Mouse (Mus musculus) hindbrain, postnatal 0 days (tissue): ENCODE measurements at regions not wholly inside any gene's neighbourhood (a gene's known extent, or its start where the extent isn't known, plus 50 kb on each side); places are given as distances from the start of the nearest gene placed in this dataset.
A peak's percentile ranks its signal among the peaks of the same experiment; 100 is the strongest.

ENCODE experiments used
- ATAC-seq: fragments of 200-750 bp; cut with Nextera tagmentation; 2 replicates; pipeline ENCODE4 v1.8.0; 2017; ENCODE audit warnings: mild to moderate bottlenecking, moderate TSS enrichment, moderate library complexity
- DNase-seq: peaks from one replicate; pipeline ENCODE4 v3.0.0-alpha.2; 2015; ENCODE audit warnings: low spot score
- H3K27ac ChIP-seq: fragments of 300-500 bp; sonication (generic); 2 replicates; pipeline ENCODE4 v1.5.1; 2014; ENCODE audit warnings: mild to moderate bottlenecking
- H3K27me3 ChIP-seq: fragments of 300-500 bp; sonication (generic); 2 replicates; pipeline ENCODE4 v1.6.1; 2014; ENCODE audit warnings: low read length, mixed read lengths; ENCODE audit not compliant: insufficient read depth
- H3K36me3 ChIP-seq: fragments of 300-500 bp; sonication (generic); 2 replicates; pipeline ENCODE4 v1.6.1; 2014; ENCODE audit warnings: low read length, mixed read lengths; ENCODE audit not compliant: insufficient read depth
- H3K4me1 ChIP-seq: fragments of 300-500 bp; sonication (generic); 2 replicates; pipeline ENCODE4 v1.6.1; 2014; ENCODE audit warnings: antibody characterized with exemption, low read length, mixed read lengths; ENCODE audit not compliant: insufficient read depth
- H3K4me2 ChIP-seq: fragments of 300-500 bp; sonication (generic); 2 replicates; pipeline ENCODE4 v1.6.1; 2014; ENCODE audit warnings: low read depth, mild to moderate bottlenecking, low read length, moderate library complexity, mixed read lengths
- H3K4me3 ChIP-seq: fragments of 300-500 bp; sonication (generic); 2 replicates; pipeline ENCODE4 v1.5.1; 2014; ENCODE audit warnings: low read length
- H3K9ac ChIP-seq: fragments of 300-500 bp; sonication (generic); replicated peaks from 2 replicates; pipeline ENCODE4 v1.6.1; 2014; ENCODE audit warnings: mild to moderate bottlenecking, low read length, moderate library complexity, mixed read lengths
- H3K9me3 ChIP-seq: fragments of 300-500 bp; sonication (generic); 2 replicates; pipeline ENCODE4 v1.6.1; 2016; ENCODE audit warnings: low read length, mixed read lengths
- CTCF ChIP-seq: IDR thresholded peaks from 2 replicates; pipeline ENCODE4 v1.5.1; 2016; ENCODE audit warnings: antibody characterized with exemption, control low read depth, low read depth
- WGBS: fragments of 180-500 bp; shearing (Covaris S2); extraction: QIAGEN DNeasy Blood & Tissue Kit; methylation state at CpG from one replicate; pipeline ENCODE4 v1.1.7; 2014; 5-methylcytosine and 5-hydroxymethylcytosine counted together

DNA sequence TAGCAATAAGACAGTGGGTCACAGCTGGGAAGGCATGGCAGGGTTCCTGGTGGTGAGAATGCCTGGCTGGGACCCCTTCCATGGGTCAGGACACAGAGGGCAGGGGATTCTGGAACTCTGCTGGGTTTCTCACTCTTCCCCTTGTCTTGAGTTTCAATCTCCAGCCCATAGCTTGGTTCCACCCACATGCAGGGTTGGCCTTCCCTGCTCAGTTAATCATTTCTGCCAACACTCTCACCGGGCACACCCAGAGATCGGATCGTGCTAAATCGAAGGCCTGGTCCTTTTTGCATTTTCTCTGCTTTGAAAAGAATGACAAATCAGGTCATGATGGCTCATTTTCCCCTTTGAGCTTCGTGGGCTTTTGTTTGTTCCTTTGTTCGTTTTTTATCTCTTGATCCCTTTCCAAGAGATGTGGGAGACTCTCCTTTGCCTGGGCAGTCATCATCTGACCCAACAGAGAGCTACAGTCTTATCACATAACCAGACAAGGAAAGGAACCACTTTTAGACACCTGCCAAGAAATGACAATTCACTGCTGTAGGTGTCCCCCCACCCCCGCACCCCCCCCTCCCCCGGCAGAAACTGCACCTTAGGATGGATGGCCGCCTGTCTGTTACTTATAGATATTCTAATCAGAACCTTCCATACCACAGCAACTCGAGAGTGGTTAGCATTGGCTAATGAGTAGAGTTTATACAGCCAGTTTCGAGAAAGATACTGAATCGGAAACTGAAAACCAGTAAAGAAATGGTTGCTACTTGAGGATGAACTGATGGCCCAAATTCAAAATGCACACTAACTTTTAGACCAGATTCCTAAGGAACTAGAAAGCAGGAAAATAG, 90.4 kb upstream of the Tspan5 start:
- Histone ChIP-seq H3K4me2 (no peak overlapping the region), H3K4me1 (no peaks in the 10 kb centered on the region), H3K27me3 (no peaks in the 10 kb centered on the region), H3K4me3 (no peak overlapping the region), H3K27ac (no peak overlapping the region), H3K36me3 (no peaks in the 10 kb centered on the region), H3K9ac (no peak overlapping the region), H3K9me3 (no peaks in the 10 kb centered on the region)
- 78% methylated on average over 12 of the region's 12 CpGs for WGBS
- TF ChIP-seq CTCF, result no peak
- DNase-seq (no peak), ATAC-seq (no peak)

DNA sequence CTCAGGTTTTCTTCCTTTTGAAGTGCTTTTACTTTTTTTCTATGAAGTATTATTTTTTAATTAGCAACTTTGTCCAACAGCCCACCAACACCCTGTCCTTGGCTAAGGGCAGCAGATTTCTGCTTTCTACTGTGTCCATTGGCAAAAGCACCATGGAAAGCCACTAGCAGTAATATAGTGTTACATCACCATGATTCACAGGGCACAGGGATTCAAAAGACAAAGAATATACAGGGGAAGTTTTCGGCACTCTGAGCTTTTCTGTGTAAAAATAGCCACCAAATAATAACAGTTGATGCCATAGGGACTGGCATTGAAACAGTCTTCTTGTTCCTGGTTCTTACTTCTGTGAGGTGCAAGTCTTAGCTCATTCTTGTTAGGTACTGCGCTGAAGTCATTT, 89.8 kb upstream of the Tspan5 start:
- WGBS, result 92% methylated on average over 2 of the region's 2 CpGs
- DNase-seq, result no peak

DNA sequence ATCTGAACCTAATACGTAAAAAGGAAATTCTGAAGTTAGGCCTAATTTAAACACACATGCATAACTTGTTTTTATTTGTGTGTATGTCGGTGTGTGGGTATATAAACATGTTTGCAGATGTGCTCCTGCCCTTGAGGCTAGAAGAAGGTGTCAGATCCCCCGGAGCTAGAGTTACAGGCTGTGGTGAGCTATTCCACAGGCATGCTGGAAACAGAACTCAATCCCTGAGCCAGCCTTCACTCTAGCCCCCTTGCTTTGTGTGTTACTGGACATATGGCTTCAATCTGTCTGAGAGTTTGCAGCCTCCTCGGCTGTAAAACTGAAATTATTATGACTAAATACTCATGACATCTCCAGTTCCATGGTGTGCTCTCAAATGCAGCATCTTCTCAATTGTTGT, 89.3 kb upstream of the Tspan5 start:
- Histone ChIP-seq H3K9ac (no peak overlapping the region), H3K4me2 (no peak overlapping the region), H3K27ac (no peak overlapping the region), H3K27me3 (no peaks in the 10 kb centered on the region), H3K9me3 (no peaks in the 10 kb centered on the region), H3K36me3 (no peaks in the 10 kb centered on the region), H3K4me1 (no peaks in the 10 kb centered on the region), H3K4me3 (no peak overlapping the region)
- no peak for TF ChIP-seq CTCF
- ATAC-seq (no peak), DNase-seq (no peak)
- 85% methylated on average over 4 of the region's 4 CpGs for WGBS

More for the DNA sequence above, 89.8 kb upstream of the Tspan5 start:
- Histone ChIP-seq H3K27ac (no peak overlapping the region), H3K4me3 (no peak overlapping the region), H3K4me1 (no peaks in the 10 kb centered on the region), H3K36me3 (no peaks in the 10 kb centered on the region), H3K9me3 (no peaks in the 10 kb centered on the region), H3K4me2 (no peak overlapping the region), H3K27me3 (no peaks in the 10 kb centered on the region), H3K9ac (no peak overlapping the region)
- no peak for ATAC-seq
- no peak for TF ChIP-seq CTCF

DNA sequence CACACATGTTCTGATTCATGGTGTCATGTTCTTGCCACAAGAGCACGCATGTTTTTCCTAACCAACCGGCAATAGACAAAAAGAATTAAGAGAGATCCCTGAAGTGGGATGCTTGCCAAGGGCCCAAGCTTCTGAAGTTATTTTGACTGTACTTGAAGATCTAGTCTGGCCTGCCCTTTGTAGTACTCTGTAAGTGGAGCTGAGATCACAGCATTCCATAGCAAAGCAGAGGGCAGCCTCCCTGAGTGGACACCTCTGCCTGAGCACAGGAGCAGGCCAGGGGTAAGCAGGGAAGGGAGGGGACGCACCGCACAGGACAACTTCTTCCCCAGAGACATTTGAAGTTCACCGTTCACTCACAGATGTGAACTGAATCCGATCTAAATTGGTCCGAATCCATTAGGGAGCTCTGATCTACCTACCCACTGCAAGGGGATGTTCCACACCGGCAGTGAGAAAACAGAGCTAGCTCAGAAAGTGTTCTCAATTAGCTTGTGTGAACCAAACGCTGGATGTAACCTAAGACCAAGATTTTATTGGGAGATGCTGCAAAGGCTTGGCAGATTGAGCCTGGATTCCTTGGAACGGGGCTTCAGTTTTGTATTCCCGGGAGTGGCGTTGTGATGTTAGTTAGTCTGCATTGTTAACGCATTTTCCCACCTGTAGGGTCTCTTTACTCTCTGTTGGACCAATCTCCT, 88.3 kb upstream of the Tspan5 start:
- Histone ChIP-seq H3K4me3 (no peak overlapping the region), H3K36me3 (no peaks in the 10 kb centered on the region), H3K9ac (no peak overlapping the region), H3K4me2 (no peak overlapping the region), H3K9me3 (no peaks in the 10 kb centered on the region), H3K4me1 (no peaks in the 10 kb centered on the region), H3K27ac (no peak overlapping the region), H3K27me3 (no peaks in the 10 kb centered on the region)
- DNase-seq, result no peak
- ATAC-seq, result no peak
- TF ChIP-seq CTCF, result no peak
- WGBS, result 89% methylated on average over 13 of the region's 13 CpGs

DNA sequence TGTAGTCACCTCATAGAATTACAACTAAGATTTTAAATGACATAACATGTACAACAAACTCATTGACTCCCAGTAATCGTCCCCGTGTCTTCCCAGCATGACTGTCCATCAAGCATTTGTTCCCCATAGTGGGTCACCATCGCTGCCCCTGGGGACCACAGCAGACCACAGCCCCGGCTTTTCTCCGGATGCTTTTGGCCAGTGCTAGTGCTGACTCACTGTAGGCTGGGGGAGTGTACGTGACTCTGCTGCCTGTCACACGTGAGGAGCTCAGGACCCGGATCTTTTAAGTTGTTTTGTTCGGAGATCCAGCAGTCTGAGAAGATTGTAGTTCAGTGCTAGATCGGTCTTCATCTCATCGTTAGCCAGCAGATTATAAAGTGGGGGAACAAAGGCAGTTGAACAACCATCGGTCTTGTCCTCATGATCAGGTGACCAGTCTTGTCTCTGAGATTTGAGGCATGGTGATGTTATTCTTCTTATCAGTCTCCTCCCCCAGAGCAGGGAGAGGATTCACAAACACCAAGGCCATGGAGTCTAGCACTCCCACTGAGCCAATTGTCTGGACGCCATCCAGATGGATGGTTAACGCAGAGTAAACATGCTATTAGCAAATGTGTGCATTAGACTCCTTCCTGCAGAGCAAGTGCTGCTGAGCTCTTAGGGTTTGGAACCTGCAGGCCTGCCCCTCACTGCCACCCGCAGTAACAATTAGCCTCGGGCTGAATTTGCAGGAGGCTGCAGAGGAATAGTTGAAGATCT, 87.2 kb upstream of the Tspan5 start:
- ATAC-seq, result 0 out of 2 replicates have a peak, but pooled peaks have one; percentile 27
- Histone ChIP-seq H3K9me3 (no peaks in the 10 kb centered on the region), H3K4me2 (no peak overlapping the region), H3K27ac (no peak overlapping the region), H3K4me3 (no peak overlapping the region), H3K36me3 (no peaks in the 10 kb centered on the region), H3K4me1 (no peaks in the 10 kb centered on the region), H3K9ac (no peak overlapping the region), H3K27me3 (no peaks in the 10 kb centered on the region)
- no peak for TF ChIP-seq CTCF
- WGBS, result 60% methylated on average over 16 of the region's 16 CpGs
- peak; percentile 47 for DNase-seq

DNA sequence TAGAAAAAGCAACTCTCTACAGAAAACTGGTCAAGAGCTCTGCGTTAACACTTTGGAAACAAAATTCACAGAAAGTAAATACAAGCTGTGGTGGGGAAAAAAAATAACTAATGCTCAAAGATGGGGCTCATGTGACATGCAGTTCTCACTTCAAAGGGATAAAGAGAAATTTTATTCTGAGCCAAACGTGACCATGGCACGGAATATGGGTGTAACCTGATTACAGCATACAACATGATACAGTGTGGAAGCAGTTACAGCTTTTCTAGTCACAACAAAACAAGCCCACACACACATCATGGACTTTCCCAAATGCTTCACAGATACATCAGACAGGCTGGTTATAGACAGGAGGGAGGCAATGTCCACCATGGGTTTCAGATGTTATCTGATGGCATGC, 86.5 kb upstream of the Tspan5 start:
- no peak for TF ChIP-seq CTCF
- no peak overlapping the region for H3K9ac ChIP-seq
- no peak overlapping the region for H3K27ac ChIP-seq
- no peak overlapping the region for H3K4me3 ChIP-seq
- H3K4me2 ChIP-seq, result no peak overlapping the region
- DNase-seq, result no peak
- H3K27me3 ChIP-seq, result no peaks in the 10 kb centered on the region
- no peaks in the 10 kb centered on the region for H3K36me3 ChIP-seq
- ATAC-seq, result no peak
- 63% methylated on average over 3 of the region's 3 CpGs for WGBS
- H3K9me3 ChIP-seq, result no peaks in the 10 kb centered on the region
- no peaks in the 10 kb centered on the region for H3K4me1 ChIP-seq
